Mouse (Mus musculus) heart, postnatal 0 days (tissue): ENCODE data around the gene Slc44a1. TPM values are rescaled to one million over a fixed set of nuclear protein-coding genes. Genes with fewer than 3 reads are reported as not detected.

Source experiments
- ATAC-seq: fragments of 200-750 bp; cut with Nextera tagmentation; 2 replicates; pipeline ENCODE4 v1.8.0; 2017; ENCODE audit warnings: low read depth, moderate number of reproducible peaks, moderate library complexity; ENCODE audit not compliant: insufficient read depth
- DNase-seq: peaks from one replicate; pipeline ENCODE4 v3.0.0-alpha.2; 2016; ENCODE audit warnings: low spot score
- H3K27ac ChIP-seq: fragments of 300-500 bp; sonication (generic); 2 replicates; pipeline ENCODE4 v1.5.1; 2014; ENCODE audit warnings: low read depth, mild to moderate bottlenecking
- H3K27me3 ChIP-seq: fragments of 300-500 bp; sonication (generic); 2 replicates; pipeline ENCODE4 v1.6.1; 2014; ENCODE audit warnings: low read length, mixed read lengths; ENCODE audit not compliant: control insufficient read depth, insufficient read depth
- H3K36me3 ChIP-seq: fragments of 300-500 bp; sonication (generic); replicated peaks from 2 replicates; pipeline ENCODE4 v1.6.1; 2014; ENCODE audit warnings: low read length, mixed read lengths; ENCODE audit not compliant: control insufficient read depth, insufficient read depth
- H3K4me1 ChIP-seq: fragments of 300-500 bp; sonication (generic); 2 replicates; pipeline ENCODE4 v1.6.1; 2014; ENCODE audit warnings: antibody characterized with exemption; ENCODE audit not compliant: control insufficient read depth, insufficient read depth
- H3K4me2 ChIP-seq: fragments of 300-500 bp; sonication (generic); 2 replicates; pipeline ENCODE4 v1.6.1; 2014; ENCODE audit warnings: low read depth, mild to moderate bottlenecking, low read length, moderate library complexity
- H3K4me3 ChIP-seq: fragments of 300-500 bp; sonication (generic); 2 replicates; pipeline ENCODE4 v1.5.1; 2014; ENCODE audit warnings: low read depth, low read length
- H3K9ac ChIP-seq: fragments of 300-500 bp; sonication (generic); replicated peaks from 2 replicates; pipeline ENCODE4 v1.6.1; 2014; ENCODE audit warnings: low read depth, low read length, mixed read lengths
- H3K9me3 ChIP-seq: fragments of 300-500 bp; sonication (generic); replicated peaks from 2 replicates; pipeline ENCODE4 v1.6.1; 2016; ENCODE audit warnings: low read length; ENCODE audit not compliant: control insufficient read depth
- CTCF ChIP-seq: IDR thresholded peaks from 2 replicates; pipeline ENCODE4 v1.5.1; 2016; ENCODE audit warnings: antibody characterized with exemption, control low read depth, low read depth
- EP300 ChIP-seq: IDR thresholded peaks from 2 replicates; pipeline ENCODE4 v1.6.1; 2016; ENCODE audit warnings: antibody characterized with exemption, low read depth
- WGBS: fragments of 180-500 bp; shearing (Covaris S2); extraction: QIAGEN DNeasy Blood & Tissue Kit; methylation state at CpG from one replicate; pipeline ENCODE4 v1.1.7; 2014; 5-methylcytosine and 5-hydroxymethylcytosine counted together
- polyA plus RNA-seq: library from polyadenylated mRNA; unstranded; fragments of >200 nt; fragmentation: Nextera tagmentation; extraction: Ambion mirVana; gene quantifications from 2 replicates; pipeline ENCODE4 v1.2.1, GENCODE M21; 2015
- total RNA-seq: library from RNA; depleted of rRNA; stranded (reverse); fragments of >200 nt; gene quantifications from 2 replicates; pipeline ENCODE4 v1.2.3, GENCODE M21; 2014; ENCODE audit warnings: low replicate concordance

Gene Slc44a1
- total and polyA plus RNA-seq, 2 experiments from 2014 or later: 15.4 to 37.1 TPM

DNA sequence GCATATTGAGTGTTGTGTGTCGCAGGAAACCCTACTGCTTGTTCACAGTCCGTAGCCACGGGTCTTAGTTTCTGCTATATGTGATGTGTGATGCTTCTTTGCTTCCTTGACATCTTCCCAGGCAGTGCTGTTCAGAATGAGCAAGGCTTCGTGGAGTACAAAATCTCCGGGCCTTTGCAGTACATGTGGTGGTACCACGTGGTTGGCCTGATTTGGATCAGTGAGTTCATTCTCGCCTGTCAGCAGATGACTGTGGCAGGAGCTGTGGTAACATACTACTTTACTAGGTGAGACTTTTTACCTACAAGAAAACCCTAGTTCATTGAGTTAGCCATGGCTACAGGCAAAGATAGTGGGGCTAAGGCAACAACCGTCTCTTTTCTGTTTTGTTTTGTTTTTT lies 103.2 kb downstream of the Slc44a1 start:
- Histone ChIP-seq H3K27me3 (no peaks in the 10 kb centered on the region), H3K9ac (no peak overlapping the region), H3K4me1 (peaks cover 5% of the 10 kb centered on the region), H3K4me3 (no peak overlapping the region), H3K27ac (no peak overlapping the region), H3K36me3 (peaks cover 16% of the 10 kb centered on the region; the same call in 1 of the 2 replicates), H3K9me3 (no peaks in the 10 kb centered on the region), H3K4me2 (no peak overlapping the region)
- ATAC-seq (no peak), DNase-seq (no peak)
- TF ChIP-seq EP300 (no peak), CTCF (no peak)
- 70% methylated on average over 8 of the region's 8 CpGs for WGBS

DNA sequence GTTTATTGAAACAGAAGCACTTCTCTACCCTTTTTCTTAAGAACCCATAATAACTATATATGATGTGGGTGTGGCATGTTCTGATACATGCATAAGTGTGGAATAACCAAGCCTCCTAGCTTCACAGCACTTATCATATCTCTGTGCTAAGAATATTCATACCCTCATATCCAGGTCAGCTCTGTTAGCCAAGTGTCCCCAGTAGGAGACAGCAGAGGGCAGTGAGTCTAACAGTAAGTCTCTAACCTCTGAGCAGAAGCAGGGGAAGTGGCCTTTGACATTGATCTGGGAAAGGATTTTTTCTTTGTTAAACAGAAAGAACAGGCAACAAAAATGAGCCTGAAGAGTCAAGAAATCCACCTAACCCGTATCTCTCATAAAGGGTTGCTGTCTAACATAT lies 104.7 kb downstream of the Slc44a1 start:
- no peak overlapping the region for H3K9ac ChIP-seq
- ATAC-seq (peak; percentile 79; the same call in 1 of the 2 replicates), DNase-seq (peak; percentile 62)
- peak; percentile 71 for TF ChIP-seq CTCF
- no peak for TF ChIP-seq EP300
- H3K27ac ChIP-seq: no peak overlapping the region
- 0 out of 2 replicates have a peak, but pooled peaks cover 16% of the 10 kb centered on the region for H3K36me3 ChIP-seq
- H3K9me3 ChIP-seq: no peaks in the 10 kb centered on the region
- H3K4me3 ChIP-seq: no peak overlapping the region
- no peak overlapping the region for H3K4me2 ChIP-seq
- peaks cover 5% of the 10 kb centered on the region for H3K4me1 ChIP-seq
- 64% methylated on average over 1 of the region's 1 CpGs for WGBS
- H3K27me3 ChIP-seq: no peaks in the 10 kb centered on the region

DNA sequence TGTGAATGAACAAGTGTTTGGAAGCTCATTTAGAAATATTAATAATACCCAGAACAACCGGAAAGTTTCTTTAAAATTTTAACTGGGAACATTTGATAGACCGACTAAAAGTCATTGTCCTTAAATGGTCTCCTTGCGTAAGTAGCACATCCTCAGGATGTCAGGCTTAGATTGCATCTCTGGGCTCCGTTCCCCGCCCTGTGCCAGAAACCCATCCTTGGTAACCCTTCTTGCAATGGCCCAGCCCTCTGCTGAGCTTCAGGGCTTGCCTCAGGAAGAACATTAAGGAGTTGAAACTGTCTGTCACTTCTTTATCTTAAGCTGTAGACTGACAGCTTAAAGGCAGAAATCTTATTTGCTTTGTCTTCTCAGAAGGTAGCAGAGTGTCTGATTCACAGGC lies 107.2 kb downstream of the Slc44a1 start:
- Histone ChIP-seq H3K4me1 (peaks cover 5% of the 10 kb centered on the region), H3K4me2 (no peak overlapping the region), H3K9me3 (no peaks in the 10 kb centered on the region), H3K9ac (no peak overlapping the region), H3K36me3 (0 out of 2 replicates have a peak, but pooled peaks cover 10% of the 10 kb centered on the region), H3K4me3 (no peak overlapping the region), H3K27me3 (no peaks in the 10 kb centered on the region), H3K27ac (no peak overlapping the region)
- no peak for ATAC-seq
- TF ChIP-seq CTCF (no peak), EP300 (no peak)
- 82% methylated on average over 5 of the region's 5 CpGs for WGBS
- no peak for DNase-seq

DNA sequence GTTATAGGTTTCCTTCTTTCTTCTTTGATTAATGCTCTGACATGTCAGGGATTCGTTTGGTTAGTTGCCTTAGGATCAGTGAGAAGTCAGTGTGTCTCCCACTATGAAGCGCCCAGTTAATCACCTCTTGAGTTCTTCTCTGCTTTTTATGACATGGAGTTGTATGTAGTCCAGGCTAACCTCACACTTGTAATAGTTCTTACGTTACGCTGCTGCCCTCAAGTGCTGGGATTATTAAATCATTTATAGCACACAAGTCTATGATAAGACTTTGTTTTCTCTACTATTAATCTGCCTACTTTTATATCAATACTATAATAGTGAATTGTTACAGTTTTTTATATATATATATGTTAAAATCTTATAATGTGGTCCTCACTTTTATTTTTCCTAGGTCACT lies 109.2 kb downstream of the Slc44a1 start:
- Histone ChIP-seq H3K27me3 (no peaks in the 10 kb centered on the region), H3K4me1 (peaks cover 5% of the 10 kb centered on the region), H3K27ac (no peak overlapping the region), H3K36me3 (0 out of 2 replicates have a peak, but pooled peaks cover 15% of the 10 kb centered on the region), H3K9me3 (no peaks in the 10 kb centered on the region), H3K4me3 (no peak overlapping the region), H3K9ac (no peak overlapping the region), H3K4me2 (no peak overlapping the region)
- TF ChIP-seq CTCF (peak; percentile 33), EP300 (no peak)
- 56% methylated on average over 4 of the region's 4 CpGs for WGBS
- ATAC-seq (no peak), DNase-seq (no peak)

DNA sequence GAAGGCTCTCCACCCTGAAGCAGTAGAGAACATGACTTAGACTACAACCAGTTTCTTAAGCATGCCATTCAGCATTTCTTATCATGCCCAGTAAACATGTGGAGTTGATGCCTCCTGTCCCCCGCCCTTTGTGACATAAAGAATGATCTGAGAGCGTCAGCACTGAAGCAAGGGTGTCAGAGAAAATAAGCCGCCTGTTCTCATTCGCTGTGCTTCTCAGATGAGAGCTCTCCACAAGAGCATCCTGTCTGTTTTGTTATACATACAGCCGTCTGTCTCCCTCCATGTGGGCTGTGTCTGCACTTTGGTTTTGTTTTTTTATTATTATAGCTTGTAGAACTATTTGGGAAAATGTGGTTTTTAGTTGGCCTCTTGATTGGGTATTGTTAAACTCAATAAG lies 124.4 kb downstream of the Slc44a1 start:
- ATAC-seq (no peak), DNase-seq (no peak)
- 81% methylated on average over 5 of the region's 5 CpGs for WGBS
- Histone ChIP-seq H3K36me3 (peaks cover 31% of the 10 kb centered on the region), H3K9ac (no peak overlapping the region), H3K27ac (no peak overlapping the region), H3K4me1 (no peaks in the 10 kb centered on the region), H3K9me3 (no peaks in the 10 kb centered on the region), H3K4me2 (no peak overlapping the region), H3K4me3 (no peak overlapping the region), H3K27me3 (no peaks in the 10 kb centered on the region)
- TF ChIP-seq CTCF (no peak), EP300 (no peak)

DNA sequence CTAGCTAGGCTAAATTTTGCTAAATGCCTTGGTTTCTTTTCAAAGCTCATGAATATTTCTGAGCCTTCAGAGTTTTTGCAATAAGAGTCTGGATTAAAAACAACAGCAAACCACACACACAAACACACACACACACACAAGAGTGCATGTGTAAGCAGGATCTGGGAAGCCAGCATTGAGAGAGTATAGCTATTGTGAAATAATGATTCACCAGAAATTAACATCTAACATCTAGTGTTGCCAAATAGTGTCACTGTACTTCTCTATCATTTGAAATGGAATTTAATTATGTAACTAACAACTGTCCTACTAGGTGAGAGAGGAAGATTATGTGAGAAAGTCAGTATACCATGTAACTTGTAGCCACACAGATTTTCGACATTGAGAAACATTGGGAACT lies 126.9 kb downstream of the Slc44a1 start:
- no peak for TF ChIP-seq EP300
- no peak for TF ChIP-seq CTCF
- Histone ChIP-seq H3K4me1 (no peaks in the 10 kb centered on the region), H3K4me2 (no peak overlapping the region), H3K4me3 (no peak overlapping the region), H3K36me3 (peaks cover 15% of the 10 kb centered on the region), H3K27ac (no peak overlapping the region), H3K9me3 (no peaks in the 10 kb centered on the region), H3K27me3 (no peaks in the 10 kb centered on the region), H3K9ac (no peak overlapping the region)
- WGBS: 84% methylated on average over 1 of the region's 1 CpGs
- no peak for DNase-seq
- no peak for ATAC-seq
